Mouse (Mus musculus): ENCODE data around the gene Ptprk. TPM values are rescaled to one million over a fixed set of nuclear protein-coding genes. Genes with fewer than 3 reads are reported as not detected.

Gene Ptprk
- polyA plus RNA-seq, 1 experiment from 2014 or later: 22.1 TPM

GRCm38 (mm10) chr10:28166610-28167009, 92.0 kb downstream of the Ptprk start:
- H3K36me3 ChIP-seq: no peaks in the 10 kb centered on the region
- WGBS: 94% methylated on average over 1 of the region's 1 CpGs
- no peak overlapping the region for H3K4me3 ChIP-seq

GRCm38 (mm10) chr10:28167097-28167496, 92.5 kb downstream of the Ptprk start:
- Histone ChIP-seq H3K36me3 (no peaks in the 10 kb centered on the region), H3K4me3 (no peak overlapping the region), H3K9me3 (no peaks in the 10 kb centered on the region), H3K4me1 (replicated peaks) (0 out of 2 replicates have a peak, but pooled peaks cover 4% of the 10 kb centered on the region), H3K27ac (no peak overlapping the region), H3K27me3 (ENCODE audit: insufficient read depth, poor library complexity, severe bottlenecking) (no peaks in the 10 kb centered on the region)
- no peak for DNase-seq (ENCODE audit: low spot score)
- 76% methylated on average over 2 of the region's 2 CpGs for WGBS

More at GRCm38 (mm10) chr10:28166610-28167009, 92.0 kb downstream of the Ptprk start:
- Histone ChIP-seq H3K9me3 (no peaks in the 10 kb centered on the region), H3K27me3 (ENCODE audit: insufficient read depth, poor library complexity, severe bottlenecking) (no peaks in the 10 kb centered on the region), H3K4me1 (replicated peaks) (0 out of 2 replicates have a peak, but pooled peaks cover 4% of the 10 kb centered on the region), H3K27ac (no peak overlapping the region)
- no peak for DNase-seq (ENCODE audit: low spot score)

GRCm38 (mm10) chr10:28171196-28171595, 96.6 kb downstream of the Ptprk start:
- DNase-seq (ENCODE audit: low spot score): no peak
- Histone ChIP-seq H3K9me3 (no peaks in the 10 kb centered on the region), H3K27ac (no peak overlapping the region), H3K36me3 (no peaks in the 10 kb centered on the region), H3K4me1 (replicated peaks) (no peaks in the 10 kb centered on the region), H3K4me3 (no peak overlapping the region), H3K27me3 (ENCODE audit: insufficient read depth, poor library complexity, severe bottlenecking) (no peaks in the 10 kb centered on the region)
- 91% methylated on average over 1 of the region's 1 CpGs for WGBS

GRCm38 (mm10) chr10:28178876-28179275, 104.3 kb downstream of the Ptprk start:
- Histone ChIP-seq H3K27me3 (ENCODE audit: insufficient read depth, poor library complexity, severe bottlenecking) (no peaks in the 10 kb centered on the region), H3K4me3 (no peak overlapping the region), H3K36me3 (no peaks in the 10 kb centered on the region), H3K9me3 (no peaks in the 10 kb centered on the region), H3K4me1 (replicated peaks) (no peaks in the 10 kb centered on the region; the same call in 1 of the 2 replicates), H3K27ac (no peak overlapping the region)
- no peak for DNase-seq (ENCODE audit: low spot score)
- WGBS: 69% methylated on average over 4 of the region's 4 CpGs

GRCm38 (mm10) chr10:28182081-28182480, 107.5 kb downstream of the Ptprk start:
- Histone ChIP-seq H3K27ac (no peak overlapping the region), H3K9me3 (no peaks in the 10 kb centered on the region)
- 93% methylated on average over 3 of the region's 3 CpGs for WGBS

GRCm38 (mm10) chr10:28184675-28185074, 110.1 kb downstream of the Ptprk start:
- no peaks in the 10 kb centered on the region for H3K27me3 ChIP-seq (ENCODE audit: insufficient read depth, poor library complexity, severe bottlenecking)
- H3K4me3 ChIP-seq: no peak overlapping the region
- no peaks in the 10 kb centered on the region for H3K36me3 ChIP-seq
- H3K9me3 ChIP-seq: no peaks in the 10 kb centered on the region
- no peak overlapping the region for H3K27ac ChIP-seq
- WGBS: 74% methylated on average over 6 of the region's 6 CpGs
- H3K4me1 ChIP-seq (replicated peaks): peaks cover 3% of the 10 kb centered on the region; the same call in 1 of the 2 replicates
- no peak for DNase-seq (ENCODE audit: low spot score)

More at GRCm38 (mm10) chr10:28182081-28182480, 107.5 kb downstream of the Ptprk start:
- H3K4me1 ChIP-seq (replicated peaks): peaks cover 3% of the 10 kb centered on the region; the same call in 1 of the 2 replicates
- H3K4me3 ChIP-seq: no peak overlapping the region
- DNase-seq (ENCODE audit: low spot score): no peak
- H3K36me3 ChIP-seq: no peaks in the 10 kb centered on the region
- no peaks in the 10 kb centered on the region for H3K27me3 ChIP-seq (ENCODE audit: insufficient read depth, poor library complexity, severe bottlenecking)

- no peak overlapping the region for H3K4me3 ChIP-seq
- no peak for DNase-seq (ENCODE audit: low spot score)
- H3K27ac ChIP-seq: no peak overlapping the region
- H3K36me3 ChIP-seq: no peaks in the 10 kb centered on the region
- no peaks in the 10 kb centered on the region for H3K9me3 ChIP-seq
- no peaks in the 10 kb centered on the region for H3K27me3 ChIP-seq (ENCODE audit: insufficient read depth, poor library complexity, severe bottlenecking)
- 63% methylated on average over 4 of the region's 4 CpGs for WGBS
- H3K4me1 ChIP-seq (replicated peaks): peaks cover 3% of the 10 kb centered on the region; the same call in 1 of the 2 replicates
Observed at GRCm38 (mm10) chr10:28185326-28185725, 110.7 kb downstream of the Ptprk start.

GRCm38 (mm10) chr10:28186018-28186800, 111.6 kb downstream of the Ptprk start:
- DNase-seq (ENCODE audit: low spot score): no peak
- no peak overlapping the region for H3K4me3 ChIP-seq

GRCm38 (mm10) chr10:28191440-28191839, 116.8 kb downstream of the Ptprk start:
- DNase-seq (ENCODE audit: low spot score): no peak
- Histone ChIP-seq H3K27ac (no peak overlapping the region), H3K4me1 (replicated peaks) (no peaks in the 10 kb centered on the region), H3K9me3 (no peaks in the 10 kb centered on the region), H3K36me3 (no peaks in the 10 kb centered on the region), H3K4me3 (no peak overlapping the region), H3K27me3 (ENCODE audit: insufficient read depth, poor library complexity, severe bottlenecking) (no peaks in the 10 kb centered on the region)
- 94% methylated on average over 5 of the region's 5 CpGs for WGBS

More at GRCm38 (mm10) chr10:28186018-28186800, 111.6 kb downstream of the Ptprk start:
- no peaks in the 10 kb centered on the region for H3K36me3 ChIP-seq
- H3K9me3 ChIP-seq: no peaks in the 10 kb centered on the region
- peaks cover 3% of the 10 kb centered on the region; the same call in 1 of the 2 replicates for H3K4me1 ChIP-seq (replicated peaks)
- no peak overlapping the region for H3K27ac ChIP-seq
- H3K27me3 ChIP-seq (ENCODE audit: insufficient read depth, poor library complexity, severe bottlenecking): no peaks in the 10 kb centered on the region
- WGBS: 60% methylated on average over 4 of the region's 4 CpGs

- H3K27me3 ChIP-seq (ENCODE audit: insufficient read depth, poor library complexity, severe bottlenecking): no peaks in the 10 kb centered on the region
- no peaks in the 10 kb centered on the region for H3K36me3 ChIP-seq
- no peaks in the 10 kb centered on the region for H3K4me1 ChIP-seq (replicated peaks)
- no peak overlapping the region for H3K27ac ChIP-seq
- H3K9me3 ChIP-seq: no peaks in the 10 kb centered on the region
- H3K4me3 ChIP-seq: no peak overlapping the region
- WGBS: 97% methylated on average over 5 of the region's 5 CpGs
- DNase-seq (ENCODE audit: low spot score): no peak
Observed at GRCm38 (mm10) chr10:28193630-28194029, 119.0 kb downstream of the Ptprk start.

GRCm38 (mm10) chr10:28200609-28201008, 126.0 kb downstream of the Ptprk start:
- DNase-seq (ENCODE audit: low spot score): no peak
- Histone ChIP-seq H3K36me3 (no peaks in the 10 kb centered on the region), H3K4me1 (replicated peaks) (no peaks in the 10 kb centered on the region), H3K4me3 (no peak overlapping the region), H3K27me3 (ENCODE audit: insufficient read depth, poor library complexity, severe bottlenecking) (no peaks in the 10 kb centered on the region), H3K9me3 (no peaks in the 10 kb centered on the region), H3K27ac (no peak overlapping the region)
- 92% methylated on average over 3 of the region's 3 CpGs for WGBS

- H3K27me3 ChIP-seq (ENCODE audit: insufficient read depth, poor library complexity, severe bottlenecking): no peaks in the 10 kb centered on the region
- no peak overlapping the region for H3K4me3 ChIP-seq
- no peak for DNase-seq (ENCODE audit: low spot score)
- H3K4me1 ChIP-seq (replicated peaks): no peaks in the 10 kb centered on the region
- no peak overlapping the region for H3K27ac ChIP-seq
- H3K36me3 ChIP-seq: no peaks in the 10 kb centered on the region
- H3K9me3 ChIP-seq: no peaks in the 10 kb centered on the region
Observed at GRCm38 (mm10) chr10:28209394-28209793, 134.8 kb downstream of the Ptprk start.

- 81% methylated on average over 1 of the region's 1 CpGs for WGBS
- no peaks in the 10 kb centered on the region for H3K9me3 ChIP-seq
- no peaks in the 10 kb centered on the region for H3K4me1 ChIP-seq (replicated peaks)
- DNase-seq (ENCODE audit: low spot score): no peak
- H3K27ac ChIP-seq: no peak overlapping the region
- no peaks in the 10 kb centered on the region for H3K27me3 ChIP-seq (ENCODE audit: insufficient read depth, poor library complexity, severe bottlenecking)
- H3K4me3 ChIP-seq: no peak overlapping the region
- no peaks in the 10 kb centered on the region for H3K36me3 ChIP-seq
Observed at GRCm38 (mm10) chr10:28212083-28212482, 137.5 kb downstream of the Ptprk start.

All from hindbrain, embryonic 10.5 days (tissue).